Mouse (Mus musculus) skeletal muscle tissue, adult 2 months (tissue): ENCODE data around the gene C1qtnf2.

Experiments used
- DNase-seq: peaks from one replicate; pipeline ENCODE4 v3.0.0-alpha.2; 2012; ENCODE audit warnings: low read depth, low spot score

The C1qtnf2 gene

GRCm38 (mm10) chr11:43474225-43474774 lies at the start of gene C1qtnf2:
Gene C1qtnf2, plus strand, starts transcription at chr11:43474276.
- no peak for DNase-seq

- DNase-seq = no peak
These were observed 49.7 kb upstream of the C1qtnf2 start for GRCm38 (mm10) chr11:43424386-43424785.

- no peak for DNase-seq
These were observed 48.8 kb upstream of the C1qtnf2 start for GRCm38 (mm10) chr11:43425166-43425709.

- peak; percentile 87 for DNase-seq
These were observed 48.2 kb upstream of the C1qtnf2 start, which contains the start of gene Pttg1 for GRCm38 (mm10) chr11:43425824-43426413. Gene Pttg1, minus strand, starts transcription at chr11:43426251.

- no peak for DNase-seq
These were observed 47.6 kb upstream of the C1qtnf2 start for GRCm38 (mm10) chr11:43426414-43426884.

GRCm38 (mm10) chr11:43433254-43434023 lies 40.6 kb upstream of the C1qtnf2 start, which contains the start of gene Slu7:
Gene Slu7, plus strand, starts transcription at chr11:43433744.
- DNase-seq = peak; percentile 79

GRCm38 (mm10) chr11:43434024-43434407 lies 40.1 kb upstream of the C1qtnf2 start:
- DNase-seq = no peak

- no peak for DNase-seq
These were observed 33.0 kb upstream of the C1qtnf2 start for GRCm38 (mm10) chr11:43441121-43441520.

GRCm38 (mm10) chr11:43443183-43443582 lies 30.9 kb upstream of the C1qtnf2 start:
- DNase-seq = no peak

GRCm38 (mm10) chr11:43449916-43450315 lies 24.2 kb upstream of the C1qtnf2 start:
- DNase-seq = no peak

GRCm38 (mm10) chr11:43451322-43451721 lies 22.8 kb upstream of the C1qtnf2 start:
- DNase-seq = no peak

GRCm38 (mm10) chr11:43452266-43452665 lies 21.8 kb upstream of the C1qtnf2 start:
- no peak for DNase-seq

GRCm38 (mm10) chr11:43463204-43463603 lies 10.9 kb upstream of the C1qtnf2 start:
- DNase-seq = no peak

- peak; percentile 54 for DNase-seq
These were observed 4.0 kb upstream of the C1qtnf2 start for GRCm38 (mm10) chr11:43470118-43470517.

- DNase-seq = no peak
These were observed 2.9 kb upstream of the C1qtnf2 start for GRCm38 (mm10) chr11:43470881-43471820.

- no peak for DNase-seq
These were observed 961 bp upstream of the C1qtnf2 start for GRCm38 (mm10) chr11:43473115-43473514.

GRCm38 (mm10) chr11:43473635-43474224 lies 346 bp upstream of the C1qtnf2 start:
- DNase-seq = no peak

GRCm38 (mm10) chr11:43479376-43479775 lies 5.3 kb downstream of the C1qtnf2 start:
- DNase-seq = no peak

GRCm38 (mm10) chr11:43480561-43480960 lies 6.5 kb downstream of the C1qtnf2 start:
- DNase-seq = no peak

GRCm38 (mm10) chr11:43481672-43482522 lies 7.8 kb downstream of the C1qtnf2 start:
- peak; percentile 64 for DNase-seq
